Mouse (Mus musculus) c-Kit-positive CD71-positive TER-119-negative erythroid progenitor cells, embryonic 14.5 days (primary cell): ENCODE results near the gene Pdzd2.

Experiments used
- DNase-seq: peaks from one replicate; pipeline ENCODE4 v3.0.0-alpha.2; 2013; ENCODE audit warnings: low read depth

Gene Pdzd2

GRCm38 (mm10) chr15:12577054-12577696 lies 162.5 kb downstream of the Pdzd2 start:
- peak; percentile 8 for DNase-seq

GRCm38 (mm10) chr15:12573621-12574020 lies 166.1 kb downstream of the Pdzd2 start:
- no peak for DNase-seq

GRCm38 (mm10) chr15:12571168-12571567 lies 168.6 kb downstream of the Pdzd2 start:
- no peak for DNase-seq

GRCm38 (mm10) chr15:12566637-12567440 lies 172.9 kb downstream of the Pdzd2 start:
- no peak for DNase-seq

DNA sequence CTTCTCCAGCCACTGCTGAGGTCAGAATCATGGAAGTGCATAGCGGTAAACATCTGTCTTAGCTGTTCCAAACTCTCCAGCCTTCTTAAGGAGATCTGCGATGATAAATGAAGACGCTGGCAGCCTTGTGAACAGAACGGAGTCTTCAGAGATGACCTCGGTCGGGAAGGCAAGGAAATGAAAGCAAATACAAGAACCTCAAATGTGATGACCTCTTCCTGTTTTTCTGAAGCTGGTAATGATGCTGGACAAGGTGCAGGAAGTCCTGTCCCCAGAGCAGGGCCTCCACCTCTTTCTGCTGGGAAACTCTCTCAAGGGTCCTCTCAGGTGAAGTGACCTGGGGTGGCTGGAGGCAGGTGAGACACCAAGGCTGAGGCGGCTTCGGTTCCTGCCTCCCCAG lies 174.4 kb downstream of the Pdzd2 start:
- DNase-seq: no peak

DNA sequence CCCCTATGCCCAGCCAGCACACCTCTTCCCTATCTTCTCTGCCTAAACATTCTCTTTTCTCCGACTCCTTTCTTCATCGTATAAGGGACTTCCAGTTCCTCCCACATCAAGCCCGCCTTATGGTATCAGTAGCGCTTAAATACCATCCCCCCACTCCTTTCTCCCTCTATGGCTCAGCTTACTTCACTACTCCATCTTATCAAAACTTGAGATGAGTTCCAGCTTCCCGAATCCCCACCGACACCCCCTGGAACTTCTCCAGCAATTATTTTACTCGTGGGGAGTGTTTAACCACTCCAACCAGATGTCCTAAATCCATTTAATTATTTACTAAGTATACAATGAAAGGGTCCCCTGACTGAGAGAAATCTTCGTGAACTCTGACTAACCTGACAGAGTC lies 179.2 kb downstream of the Pdzd2 start:
- DNase-seq: no peak

DNA sequence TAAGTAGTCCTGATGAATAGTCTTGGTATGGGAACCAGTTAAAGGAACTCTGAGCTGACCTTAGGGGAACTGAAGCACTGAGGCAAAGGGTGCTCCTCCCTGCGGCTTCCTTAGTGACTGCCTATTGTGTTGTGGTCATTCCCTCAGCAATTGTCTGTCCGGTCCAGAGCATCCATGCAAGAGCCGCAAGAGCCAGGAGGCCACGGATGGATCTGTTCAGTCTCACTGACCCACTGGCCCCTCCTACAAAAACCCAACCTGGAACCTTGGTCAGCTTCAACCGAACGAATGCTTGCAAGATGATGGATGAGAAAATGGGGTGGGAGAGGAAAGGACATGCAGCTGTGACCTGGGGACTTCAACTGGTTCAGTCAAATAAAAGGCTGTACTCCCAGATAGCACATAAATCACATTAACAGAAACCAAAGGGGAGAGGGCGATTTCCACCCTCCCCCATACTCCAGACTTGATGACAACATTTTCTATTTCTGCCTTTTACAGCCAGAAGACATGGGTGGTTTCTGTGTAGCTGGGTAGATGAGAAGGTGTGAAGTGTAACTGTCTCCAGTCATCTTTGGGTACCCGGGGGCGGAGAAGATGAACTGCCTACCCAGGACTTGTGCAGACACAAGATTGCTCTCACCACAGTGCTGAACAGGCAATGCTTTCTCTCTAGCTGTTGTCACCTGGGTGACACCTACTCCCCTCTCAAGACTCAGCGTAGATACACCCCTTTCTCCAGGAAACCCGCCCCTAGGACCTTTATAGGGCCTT lies 181.9 kb downstream of the Pdzd2 start:
- DNase-seq: no peak

GRCm38 (mm10) chr15:12553211-12553610 lies 186.5 kb downstream of the Pdzd2 start:
- DNase-seq: no peak

GRCm38 (mm10) chr15:12550919-12551318 lies 188.8 kb downstream of the Pdzd2 start:
- DNase-seq: no peak

DNA sequence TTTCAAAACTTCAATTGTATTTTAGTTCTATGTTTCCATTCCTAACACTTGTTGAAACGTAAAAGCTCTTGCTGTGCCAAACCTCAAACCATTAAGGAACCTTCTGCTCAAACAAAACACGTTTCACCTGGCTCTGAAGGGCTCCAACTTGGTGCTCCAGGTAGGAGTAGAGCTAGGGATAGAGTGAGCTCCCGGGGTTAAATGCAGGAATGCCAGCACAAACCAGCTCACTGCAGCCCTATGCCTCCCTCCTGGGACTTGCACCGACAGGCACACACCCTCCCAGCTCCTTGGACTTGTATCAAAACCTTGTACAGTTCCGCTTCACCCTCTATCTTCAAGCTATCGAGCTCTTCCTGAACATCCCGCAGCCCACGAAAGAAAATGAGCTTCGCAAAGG lies 189.3 kb downstream of the Pdzd2 start:
- no peak for DNase-seq

DNA sequence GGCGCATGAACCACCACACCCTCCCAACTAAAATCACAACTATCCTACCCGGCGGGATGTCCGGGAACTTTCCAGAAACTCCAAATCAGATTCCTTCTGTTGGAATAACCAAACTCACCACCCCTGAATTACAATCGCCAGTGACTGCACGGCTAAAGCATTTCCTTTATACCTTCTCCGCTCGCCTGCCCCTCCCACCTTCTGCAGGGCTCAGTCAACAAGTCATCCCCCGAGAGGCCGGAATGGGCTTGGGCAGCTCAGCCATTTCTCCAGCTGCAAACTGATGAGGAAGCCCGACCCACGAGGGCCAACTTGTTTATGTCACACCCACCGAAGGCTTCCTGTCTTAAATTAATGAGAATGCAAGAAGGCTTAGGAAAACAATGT lies 189.8 kb downstream of the Pdzd2 start:
- no peak for DNase-seq

DNA sequence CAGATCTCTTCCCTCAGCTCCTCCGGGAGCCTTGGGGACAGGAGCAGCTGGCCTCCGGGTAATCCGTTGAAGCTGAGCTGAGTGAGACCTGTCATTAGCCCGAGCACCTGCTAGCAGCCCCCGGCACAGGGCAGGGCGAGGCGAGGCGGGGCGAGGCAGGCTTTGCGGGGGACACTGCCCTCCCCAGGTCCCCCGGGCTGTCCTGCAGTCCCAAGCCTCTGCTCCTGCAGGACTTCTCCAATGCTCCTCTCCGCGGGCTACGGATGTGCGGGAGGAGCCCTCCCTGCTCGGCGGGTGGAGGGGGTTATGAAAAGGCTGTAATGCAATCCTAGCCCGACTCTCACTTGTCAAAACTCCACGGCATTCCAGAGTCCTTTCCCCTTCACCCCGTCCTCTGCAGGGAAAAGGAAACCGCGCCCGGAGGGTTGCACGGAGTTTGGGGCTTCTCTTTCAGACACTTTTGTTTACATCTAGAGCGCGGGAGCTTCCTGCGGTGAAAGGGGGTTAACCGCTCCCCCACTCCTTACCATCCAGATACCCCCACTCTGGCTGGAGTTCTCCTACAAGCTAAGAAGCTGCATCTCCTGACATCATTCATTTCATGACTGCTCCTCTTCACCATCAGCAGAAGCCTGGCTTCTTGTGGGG lies 190.3 kb downstream of the Pdzd2 start:
- DNase-seq: no peak

DNA sequence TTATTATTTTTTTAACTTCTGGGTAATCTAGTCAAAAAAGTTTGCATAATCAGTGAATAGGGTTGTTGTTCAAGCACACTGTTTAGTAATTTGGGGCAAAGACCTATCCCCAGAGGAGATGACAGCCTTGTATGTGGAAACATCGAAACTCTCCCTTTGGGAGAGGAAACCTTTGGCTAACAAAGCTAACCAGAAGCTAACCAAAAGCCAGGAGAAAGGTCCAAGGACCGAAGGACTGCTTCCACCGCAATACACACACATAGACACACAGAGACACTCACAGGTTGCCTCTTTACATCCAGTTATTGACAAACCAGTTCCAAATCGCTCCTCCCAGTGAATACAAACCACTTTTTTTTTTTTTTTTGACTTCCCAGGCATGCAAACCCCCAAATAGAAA lies 191.0 kb downstream of the Pdzd2 start:
- DNase-seq: no peak

DNA sequence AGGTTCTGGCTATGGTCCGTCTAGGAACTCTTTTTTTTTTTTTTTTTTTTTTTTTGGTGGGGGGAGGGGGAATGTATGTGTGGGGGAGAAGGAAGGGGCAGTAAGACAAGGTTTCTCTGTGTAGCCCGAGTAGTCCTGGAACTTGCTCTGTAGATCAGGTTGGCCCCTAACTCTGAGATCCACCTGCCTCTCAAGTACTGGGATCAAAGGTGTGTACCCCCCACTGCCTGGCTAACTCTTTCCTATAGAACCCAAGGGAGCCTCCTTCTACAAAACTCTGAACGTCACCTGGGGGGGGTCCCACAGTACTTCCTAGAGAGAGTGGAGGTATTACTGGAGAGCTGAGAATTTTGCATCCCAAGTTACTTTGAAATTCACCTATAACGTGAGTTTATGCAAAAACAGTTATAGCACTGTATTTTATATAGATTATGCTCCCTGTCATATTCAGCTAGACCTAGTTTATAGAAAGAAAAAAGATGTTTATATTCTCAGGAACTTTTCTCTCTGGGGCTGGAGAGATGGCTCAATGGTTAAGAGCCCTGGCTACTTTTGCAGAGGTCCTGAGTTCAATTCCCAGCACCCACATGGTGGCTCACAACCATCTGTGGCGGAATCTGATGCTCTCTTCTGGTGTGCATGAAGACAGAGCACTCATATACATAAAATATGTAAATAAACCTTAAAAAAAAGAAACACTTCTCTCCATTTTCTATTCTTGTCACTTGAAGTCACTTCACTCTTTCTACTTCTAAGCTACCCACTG lies 191.9 kb downstream of the Pdzd2 start:
- no peak for DNase-seq

- no peak for DNase-seq
Measured at GRCm38 (mm10) chr15:12546781-12547180, 192.9 kb downstream of the Pdzd2 start.

GRCm38 (mm10) chr15:12545671-12546070 lies 194.1 kb downstream of the Pdzd2 start:
- no peak for DNase-seq

DNA sequence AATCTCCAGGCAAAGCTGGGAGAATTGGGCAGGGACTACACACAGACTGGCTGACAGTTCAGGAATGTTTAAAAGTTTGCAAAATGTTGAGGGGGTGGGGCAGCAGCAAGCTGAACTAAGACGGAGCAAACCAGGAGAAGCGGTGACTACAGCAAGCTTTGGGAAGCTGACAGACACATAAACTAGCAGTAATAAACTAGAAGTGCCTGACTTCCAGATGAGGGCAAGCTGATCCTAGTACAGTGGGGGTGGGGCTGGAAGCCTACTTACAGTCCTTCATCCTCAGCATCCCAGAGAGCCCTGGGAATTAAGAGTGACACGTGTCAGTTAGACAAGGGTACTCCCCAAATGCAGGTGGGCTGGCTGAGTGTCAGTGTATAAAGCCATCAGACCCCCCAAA lies 194.5 kb downstream of the Pdzd2 start:
- no peak for DNase-seq

- no peak for DNase-seq
Measured at GRCm38 (mm10) chr15:12543686-12544325, 195.9 kb downstream of the Pdzd2 start.

DNA sequence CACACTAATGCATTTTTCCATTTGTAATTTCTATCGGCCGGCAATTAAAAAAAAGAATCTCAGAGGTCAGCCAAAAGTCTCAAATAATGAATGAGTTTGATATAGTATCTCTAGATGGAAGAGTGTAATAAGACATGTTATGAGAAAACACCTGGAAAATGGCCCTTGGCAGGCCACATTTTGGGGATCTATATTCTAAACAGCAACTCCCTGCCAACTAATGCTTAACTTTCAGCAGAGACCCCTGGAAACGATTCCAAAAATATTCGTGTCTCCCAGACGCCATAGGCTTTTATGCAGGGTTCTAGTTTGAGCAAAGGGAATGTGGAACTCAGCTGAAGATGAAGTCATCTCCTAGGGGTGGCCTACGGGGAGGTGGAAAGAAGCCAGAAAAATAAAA lies 197.4 kb downstream of the Pdzd2 start:
- no peak for DNase-seq

- no peak for DNase-seq
Measured at GRCm38 (mm10) chr15:12539618-12540302, 200.0 kb downstream of the Pdzd2 start.

GRCm38 (mm10) chr15:12533254-12533653 lies 206.5 kb downstream of the Pdzd2 start:
- DNase-seq: no peak
